In the genomic region with DNA sequence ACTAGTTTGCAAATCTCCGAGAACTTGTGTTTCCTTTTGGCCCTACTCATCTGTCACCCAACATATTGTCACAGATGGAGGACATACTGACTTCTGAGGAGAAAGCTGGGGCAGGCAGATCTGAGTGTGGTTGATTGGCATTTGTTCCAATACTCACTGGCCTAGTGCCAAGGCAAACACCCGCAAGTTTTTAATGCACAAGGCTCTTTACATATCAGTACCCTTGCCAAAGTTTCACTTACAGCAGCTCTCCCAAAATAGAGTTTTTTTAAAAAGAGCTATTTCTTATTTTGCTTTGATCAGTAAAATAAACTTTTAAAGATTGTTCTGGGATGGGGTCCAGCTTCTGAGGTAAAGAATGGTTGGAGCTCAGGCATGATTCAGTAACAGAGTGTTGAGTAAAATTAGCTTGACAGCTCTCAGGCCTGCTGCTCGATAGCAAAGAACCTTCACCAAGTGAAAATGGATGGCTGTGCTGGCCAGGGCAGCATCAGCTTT, we compare ENCODE assay signal across 8 mouse cellular contexts.
DNase-seq lines count a peak whose midpoint lies in the region; ATAC-seq and TF ChIP-seq lines count a peak whose summit lies in the region.

No protein-coding gene starts in this region.

- WGBS in kidney, postnatal 0 days, result 47% methylated on average over 3 of the region's 3 CpGs
- WGBS in kidney, adult 2 months, result 43% methylated on average over 3 of the region's 3 CpGs
- WGBS in heart, embryonic 14.5 days, result 21% methylated on average over 3 of the region's 3 CpGs
- 12% methylated on average over 3 of the region's 3 CpGs for WGBS in stomach, postnatal 0 days

- TF ChIP-seq EP300 in stomach, postnatal 0 days (optimal IDR thresholded peaks at IDR 0.05), result no peak

- H3K27ac ChIP-seq in kidney, postnatal 0 days, result no peak overlapping the region
- H3K27ac ChIP-seq in kidney, adult 2 months (ENCODE audit: insufficient read depth, low read depth, low read length), result no peak overlapping the region
- peak overlapping the region; percentile 67 to 71 for H3K27ac ChIP-seq in heart, embryonic 14.5 days (replicated peaks in 1 of 2; ENCODE audit: control insufficient read depth in 1 of 2, insufficient read depth in 1 of 2, low read depth in 2 of 2, low read length in 2 of 2)
- H3K27ac ChIP-seq in stomach, postnatal 0 days (replicated peaks), result peak overlapping the region; percentile 65; the same call in 1 of the 2 replicates

- ATAC-seq in kidney, postnatal 0 days (replicated peaks; ENCODE audit: low FRiP score, low read depth), result no peak
- ATAC-seq in heart, embryonic 14.5 days (ENCODE audit: insufficient number of reproducible peaks, insufficient read depth, low FRiP score, low read depth), result peak; percentile 56; the same call in 1 of the 2 replicates
- peak; percentile 57; the same call in 1 of the 2 replicates for ATAC-seq in stomach, postnatal 0 days (ENCODE audit: low FRiP score, low TSS enrichment)

- TF ChIP-seq POLR2A in kidney, adult 2 months (IDR thresholded peaks at IDR 0.05; ENCODE audit: low read depth, low read length), result no peak

- no peak for TF ChIP-seq CTCF in kidney, postnatal 0 days (IDR thresholded peaks at IDR 0.05; ENCODE audit: low read depth)
- no peak for TF ChIP-seq CTCF in kidney, adult 2 months (conservative IDR thresholded peaks at IDR 0.05; ENCODE audit: insufficient read depth, insufficient read length, low read depth, low read length)
- TF ChIP-seq CTCF in stomach, postnatal 0 days (IDR thresholded peaks at IDR 0.05; ENCODE audit: low read depth), result no peak

- H3K4me3 ChIP-seq in kidney, postnatal 0 days (replicated peaks; ENCODE audit: low read depth, low read length), result no peak overlapping the region
- no peak overlapping the region for H3K4me3 ChIP-seq in kidney, adult 2 months (ENCODE audit: insufficient read depth, low read depth, low read length)
- no peak overlapping the region for H3K4me3 ChIP-seq in heart, embryonic 14.5 days (ENCODE audit: control insufficient read depth in 1 of 2, insufficient read depth in 1 of 2, low read depth in 1 of 2, low read length in 2 of 2)
- no peak overlapping the region for H3K4me3 ChIP-seq in stomach, postnatal 0 days (ENCODE audit: low read depth, low read length)

- H3K4me2 ChIP-seq in kidney, postnatal 0 days (ENCODE audit: low read length), result no peak overlapping the region
- peak overlapping the region; percentile 11; the same call in 1 of the 2 replicates for H3K4me2 ChIP-seq in heart, embryonic 14.5 days (ENCODE audit: low read length)
- no peak overlapping the region for H3K4me2 ChIP-seq in stomach, postnatal 0 days (replicated peaks; ENCODE audit: low read depth)

- peak; percentile 56 for DNase-seq in kidney, postnatal 0 days (ENCODE audit: low spot score)
- DNase-seq in kidney, adult 2 months, result no peak
- DNase-seq in cerebellum, adult 9-11 months, result peak; percentile 11
- DNase-seq in left cerebral cortex, postnatal 10 days (ENCODE audit: extremely low spot score in 1 of 2, low spot score in 2 of 2), result peak; percentile 57 to 77
- DNase-seq in stomach, postnatal 0 days (ENCODE audit: low spot score), result peak; percentile 68
- no peak for DNase-seq in kidney, postnatal 10 days
- DNase-seq in thymus, postnatal 25 days, result no peak

- 0 out of 2 replicates have a peak, but pooled peaks cover 3% of the 10 kb centered on the region for H3K4me1 ChIP-seq in kidney, postnatal 0 days (replicated peaks; ENCODE audit: insufficient read depth, low read length)
- peaks cover 6% of the 10 kb centered on the region; the same call in 1 of the 2 replicates for H3K4me1 ChIP-seq in kidney, adult 2 months (ENCODE audit: control insufficient read depth, insufficient read depth, low read length)
- peaks cover 13 to 26% of the 10 kb centered on the region in 2 experiments for H3K4me1 ChIP-seq in heart, embryonic 14.5 days (ENCODE audit: control insufficient read depth in 2 of 2, insufficient read depth in 2 of 2, low read length in 2 of 2)
- peaks cover 4% of the 10 kb centered on the region; the same call in 1 of the 2 replicates for H3K4me1 ChIP-seq in stomach, postnatal 0 days (replicated peaks; ENCODE audit: control insufficient read depth, insufficient read depth)

- H3K9me3 ChIP-seq in kidney, postnatal 0 days (replicated peaks; ENCODE audit: low read length), result no peaks in the 10 kb centered on the region
- no peaks in the 10 kb centered on the region for H3K9me3 ChIP-seq in heart, embryonic 14.5 days (ENCODE audit: control insufficient read depth, low read length)
- no peaks in the 10 kb centered on the region for H3K9me3 ChIP-seq in stomach, postnatal 0 days (ENCODE audit: control insufficient read depth, low read length)

- H3K36me3 ChIP-seq in kidney, postnatal 0 days (ENCODE audit: insufficient read depth, low read length), result no peaks in the 10 kb centered on the region
- no peaks in the 10 kb centered on the region; the same call in 1 of the 2 replicates for H3K36me3 ChIP-seq in kidney, adult 2 months (ENCODE audit: control insufficient read depth, insufficient read depth, low read length)
- H3K36me3 ChIP-seq in heart, embryonic 14.5 days (ENCODE audit: control insufficient read depth, insufficient read depth, low read length), result 0 out of 2 replicates have a peak, but pooled peaks cover 4% of the 10 kb centered on the region
- no peaks in the 10 kb centered on the region for H3K36me3 ChIP-seq in stomach, postnatal 0 days (ENCODE audit: control insufficient read depth, insufficient read depth, low read length)

- intact Hi-C loops in left cerebral cortex, postnatal 10 days (cut with DNase I), result no loop called here

- no peaks in the 10 kb centered on the region for H3K27me3 ChIP-seq in kidney, postnatal 0 days (ENCODE audit: insufficient read depth, low read length)
- H3K27me3 ChIP-seq in kidney, adult 2 months (replicated peaks; ENCODE audit: control insufficient read depth, insufficient read depth, low read length), result no peaks in the 10 kb centered on the region
- H3K27me3 ChIP-seq in heart, embryonic 14.5 days (ENCODE audit: control insufficient read depth, insufficient read depth, low read length), result no peaks in the 10 kb centered on the region
- H3K27me3 ChIP-seq in stomach, postnatal 0 days (ENCODE audit: control insufficient read depth, insufficient read depth, low read length), result no peaks in the 10 kb centered on the region

- no peak overlapping the region for H3K9ac ChIP-seq in kidney, postnatal 0 days (ENCODE audit: low read depth, low read length)
- no peak overlapping the region for H3K9ac ChIP-seq in heart, embryonic 14.5 days (ENCODE audit: low read length)
- no peak overlapping the region for H3K9ac ChIP-seq in stomach, postnatal 0 days (ENCODE audit: low read length)

Comparison
In these comparisons a context has a peak if more than half of its experiments do, and no peak if none do; other contexts are left out.
1. DNase-seq: peak in kidney, postnatal 0 days (single experiment), cerebellum, adult 9-11 months (single experiment), left cerebral cortex, postnatal 10 days (2 of 2) and stomach, postnatal 0 days (single experiment); none in kidney, adult 2 months (single experiment), kidney, postnatal 10 days (single experiment) and thymus, postnatal 25 days (single experiment).
2. H3K27ac ChIP-seq: peak in heart, embryonic 14.5 days (2 of 2) and stomach, postnatal 0 days (single experiment); none in kidney, postnatal 0 days (single experiment) and kidney, adult 2 months (single experiment).